In genomic region chr6:60745965-60746364, GRCm38 (mm10) we compare ENCODE assay signal across 24 mouse cellular contexts.
DNase-seq lines count a peak whose midpoint lies in the region; ATAC-seq lines count a peak whose summit lies in the region.
"Had no signal": no experiment of that assay in that cellular context is flagged by ENCODE, and none has a peak within 500 bp of the region (broad histone marks: within the 10 kb centered on the region; RNA-seq: fewer than 3 reads in every experiment).

No protein-coding gene starts in this region.

- no peak overlapping the region for H3K4me2 ChIP-seq in kidney, embryonic 14.5 days (replicated peaks; ENCODE audit: low read depth, low read length)
- no peak overlapping the region for H3K4me2 ChIP-seq in intestine, embryonic 14.5 days (ENCODE audit: low read length)
- H3K4me2 ChIP-seq in intestine, embryonic 16.5 days (ENCODE audit: low read depth, low read length): no peak overlapping the region
- H3K4me2 ChIP-seq: embryonic facial prominence, embryonic 12.5 days; forebrain, embryonic 13.5 days had no signal

- DNase-seq in kidney, adult 9 months: no peak
- no peak for DNase-seq in intestine, embryonic 14.5 days (ENCODE audit: low spot score)
- DNase-seq in large intestine, adult 2 months (ENCODE audit: low read depth, low spot score): peak; percentile 16
- DNase-seq in spleen, adult 18-20 months: no peak
- no peak for DNase-seq in heart, adult 9 months (ENCODE audit: low spot score in 2 of 2)
- DNase-seq: adrenal gland, adult 8-10 months; adrenal gland, postnatal 14 days; adrenal gland, postnatal 36 days; B cell, adult 2 months; cerebellum, adult 11-12 months; cerebellum, adult 2 months; cerebellum, adult 9-10 months; cerebellum, postnatal 10 days; cerebellum, postnatal 25 days had no signal

- H3K4me1 ChIP-seq in kidney, embryonic 14.5 days (ENCODE audit: control insufficient read depth, insufficient read depth, low read length): no peaks in the 10 kb centered on the region
- no peaks in the 10 kb centered on the region for H3K4me1 ChIP-seq in intestine, embryonic 14.5 days (replicated peaks; ENCODE audit: control insufficient read depth, insufficient read depth, low read length)
- H3K4me1 ChIP-seq in intestine, embryonic 16.5 days (ENCODE audit: control insufficient read depth, insufficient read depth, low read length): no peaks in the 10 kb centered on the region
- H3K4me1 ChIP-seq: embryonic facial prominence, embryonic 10.5 days; embryonic facial prominence, embryonic 12.5 days had no signal

- H3K36me3 ChIP-seq in kidney, embryonic 14.5 days (ENCODE audit: control insufficient read depth, insufficient read depth, low read length): no peaks in the 10 kb centered on the region
- no peaks in the 10 kb centered on the region for H3K36me3 ChIP-seq in intestine, embryonic 14.5 days (ENCODE audit: control insufficient read depth, insufficient read depth, low read length)
- H3K36me3 ChIP-seq in intestine, embryonic 16.5 days (ENCODE audit: control insufficient read depth, insufficient read depth, low read length): no peaks in the 10 kb centered on the region
- H3K36me3 ChIP-seq: embryonic facial prominence, embryonic 10.5 days; embryonic facial prominence, embryonic 12.5 days had no signal

- H3K4me3 ChIP-seq in kidney, embryonic 14.5 days (ENCODE audit: low read length): no peak overlapping the region
- H3K4me3 ChIP-seq in intestine, embryonic 14.5 days (ENCODE audit: low read depth, low read length): no peak overlapping the region
- no peak overlapping the region for H3K4me3 ChIP-seq in intestine, embryonic 16.5 days (ENCODE audit: low read length)
- H3K4me3 ChIP-seq: embryonic facial prominence, embryonic 10.5 days; embryonic facial prominence, embryonic 12.5 days; forebrain, embryonic 13.5 days had no signal

- H3K27me3 ChIP-seq in kidney, embryonic 14.5 days (ENCODE audit: control insufficient read depth, insufficient read depth, low read length): no peaks in the 10 kb centered on the region
- no peaks in the 10 kb centered on the region for H3K27me3 ChIP-seq in intestine, embryonic 14.5 days (replicated peaks; ENCODE audit: control insufficient read depth, insufficient read depth, low read length)
- no peaks in the 10 kb centered on the region for H3K27me3 ChIP-seq in intestine, embryonic 16.5 days (replicated peaks; ENCODE audit: control insufficient read depth, insufficient read depth, low read length)
- H3K27me3 ChIP-seq: CH12.LX; embryonic facial prominence, embryonic 12.5 days; forebrain, embryonic 13.5 days had no signal

- no peak overlapping the region for H3K27ac ChIP-seq in kidney, embryonic 14.5 days (ENCODE audit: low read depth, low read length)
- no peak overlapping the region for H3K27ac ChIP-seq in intestine, embryonic 14.5 days (ENCODE audit: low read depth)
- no peak overlapping the region for H3K27ac ChIP-seq in intestine, embryonic 16.5 days (ENCODE audit: low read length)
- H3K27ac ChIP-seq: embryonic facial prominence, embryonic 10.5 days; embryonic facial prominence, embryonic 12.5 days; forebrain, embryonic 13.5 days had no signal

- no peak overlapping the region for H3K9ac ChIP-seq in kidney, embryonic 14.5 days (ENCODE audit: low read depth, low read length)
- H3K9ac ChIP-seq in intestine, embryonic 14.5 days (ENCODE audit: low read length): no peak overlapping the region
- no peak overlapping the region for H3K9ac ChIP-seq in intestine, embryonic 16.5 days (ENCODE audit: low read depth, low read length)
- H3K9ac ChIP-seq: embryonic facial prominence, embryonic 12.5 days; forebrain, embryonic 13.5 days had no signal

- no peaks in the 10 kb centered on the region for H3K9me3 ChIP-seq in kidney, embryonic 14.5 days (ENCODE audit: control insufficient read depth, low read length)
- H3K9me3 ChIP-seq in intestine, embryonic 14.5 days (ENCODE audit: control insufficient read depth, low read length): no peaks in the 10 kb centered on the region
- H3K9me3 ChIP-seq in intestine, embryonic 16.5 days (ENCODE audit: control insufficient read depth, low read length): no peaks in the 10 kb centered on the region
- H3K9me3 ChIP-seq: embryonic facial prominence, embryonic 10.5 days; embryonic facial prominence, embryonic 12.5 days; forebrain, embryonic 13.5 days; G1E had no signal

- peak; percentile 43; the same call in 1 of the 2 replicates for ATAC-seq in kidney, embryonic 14.5 days (ENCODE audit: low FRiP score, low TSS enrichment)
- peak; percentile 55; the same call in 1 of the 2 replicates for ATAC-seq in intestine, embryonic 14.5 days (replicated peaks; ENCODE audit: low FRiP score, low TSS enrichment, low read depth)
- peak; percentile 98 for ATAC-seq in intestine, embryonic 16.5 days
- ATAC-seq: activated CD4-positive, CD25-positive, alpha-beta regulatory T cell, adult 4 months; CD4-positive, CD25-positive, alpha-beta regulatory T cell, adult 4 months; forebrain, embryonic 13.5 days; Patski had no signal

Comparison
In these comparisons a context has a peak if more than half of its experiments do, and no peak if none do; other contexts are left out.
1. ATAC-seq: peak in every context shown above with its lines; median percentile 98 in intestine, embryonic 16.5 days; 55 in intestine, embryonic 14.5 days; 43 in kidney, embryonic 14.5 days.